ENCODE assay signal across 9 mouse cellular contexts in the genomic region with DNA sequence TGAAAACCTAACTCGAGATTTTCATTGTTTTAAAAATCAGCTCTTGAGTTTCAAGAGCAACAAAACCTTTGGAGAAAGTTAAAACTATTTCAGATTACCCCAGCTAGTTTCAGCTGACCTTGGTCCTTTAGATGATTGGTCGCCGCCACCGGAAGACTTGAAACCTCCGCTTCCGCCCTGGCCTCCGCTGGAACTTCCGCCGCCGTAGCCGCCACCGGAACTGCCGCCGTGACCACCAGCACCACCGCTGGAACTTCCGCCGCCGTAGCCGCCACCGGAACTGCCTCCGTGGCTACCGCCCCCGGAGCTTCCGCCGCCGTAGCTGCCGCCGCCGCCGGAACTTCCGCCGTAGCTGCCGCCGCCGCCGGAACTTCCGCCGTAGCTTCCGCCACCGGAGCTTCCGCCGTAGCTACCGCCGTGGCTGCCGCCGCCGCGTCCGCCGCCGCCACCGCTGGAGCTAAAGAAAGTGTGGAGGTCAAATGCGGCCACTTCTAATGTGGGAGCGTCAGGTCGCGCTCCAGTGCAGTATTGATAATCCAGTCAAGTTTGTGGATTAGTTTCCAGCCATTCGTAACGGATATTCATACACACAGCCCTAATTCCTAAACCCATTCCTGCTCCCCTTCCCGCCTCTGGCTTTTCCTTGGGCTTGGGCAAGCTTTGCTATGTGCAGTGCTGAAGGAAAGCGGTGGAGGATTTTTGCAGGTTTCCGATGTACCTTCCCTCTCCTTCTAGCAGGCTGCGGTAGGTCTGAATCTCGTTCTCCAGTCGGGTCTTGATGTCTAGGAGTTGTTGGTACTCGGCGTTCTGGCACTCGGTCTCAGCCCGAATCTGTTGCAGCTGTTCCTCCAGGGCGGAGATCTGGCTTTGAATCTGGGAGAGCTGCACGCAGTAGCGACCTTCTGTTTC. TPM values are rescaled to one million over a fixed set of nuclear protein-coding genes. Genes with fewer than 3 reads are reported as not detected.
A peak's percentile ranks its signal among the peaks of the same experiment; 100 is the strongest.
DNase-seq lines count a peak whose midpoint lies in the region; ATAC-seq and TF ChIP-seq lines count a peak whose summit lies in the region.
"Had no signal": no experiment of that assay in that cellular context is flagged by ENCODE, and none has a peak within 500 bp of the region (broad histone marks: within the 10 kb centered on the region; RNA-seq: fewer than 3 reads in every experiment).

No protein-coding gene starts in this region.

- H3K4me1 ChIP-seq in bone marrow macrophage, adult 2 months (ENCODE audit: control insufficient read depth, insufficient read depth, low read length), result peaks cover 3% of the 10 kb centered on the region
- no peaks in the 10 kb centered on the region for H3K4me1 ChIP-seq in embryonic fibroblast, embryonic 13.5 days (ENCODE audit: control insufficient read depth, insufficient read depth, low read length)
- 0 out of 2 replicates have a peak, but pooled peaks cover 5% of the 10 kb centered on the region for H3K4me1 ChIP-seq in heart, embryonic 12.5 days (replicated peaks)
- no peaks in the 10 kb centered on the region for H3K4me1 ChIP-seq in kidney, postnatal 0 days (replicated peaks; ENCODE audit: insufficient read depth, low read length)
- H3K4me1 ChIP-seq in liver, adult 2 months (ENCODE audit: control insufficient read depth, insufficient read depth, low read length), result peaks cover 2% of the 10 kb centered on the region; the same call in 1 of the 2 replicates

- peak overlapping the region; percentile 66 for H3K4me3 ChIP-seq in bone marrow macrophage, adult 2 months (ENCODE audit: insufficient read depth, low read length)
- peak overlapping the region; percentile 78 for H3K4me3 ChIP-seq in embryonic fibroblast, embryonic 13.5 days (ENCODE audit: insufficient read depth, low read length)
- peak overlapping the region; percentile 58 for H3K4me3 ChIP-seq in heart, embryonic 12.5 days
- peak overlapping the region; percentile 46 for H3K4me3 ChIP-seq in kidney, postnatal 0 days (replicated peaks; ENCODE audit: low read depth, low read length)
- H3K4me3 ChIP-seq in liver, adult 2 months (ENCODE audit: insufficient read depth, low read depth, low read length), result peak overlapping the region; percentile 63

- peak; percentile 87 for DNase-seq in 3T3-L1 (ENCODE audit: low read depth, low spot score)
- peak; percentile 96 for DNase-seq in kidney, postnatal 0 days (ENCODE audit: low spot score)
- peak; percentile 79 for DNase-seq in liver, adult 2 months (ENCODE audit: extremely low read depth, low read depth, low spot score)
- DNase-seq in spleen, postnatal 36 days (ENCODE audit: low spot score in 2 of 2), result peak; percentile 80

- ATAC-seq in heart, embryonic 12.5 days (ENCODE audit: insufficient number of reproducible peaks, low FRiP score), result peak; percentile 81
- ATAC-seq in kidney, postnatal 0 days (replicated peaks; ENCODE audit: low FRiP score, low read depth), result peak; percentile 81
- ATAC-seq in monocyte, adult 5-6 weeks (replicated peaks; ENCODE audit: insufficient number of reproducible peaks, low FRiP score, low TSS enrichment, poor library complexity, severe bottlenecking), result peak; percentile 92

- H3K9me3 ChIP-seq in heart, embryonic 12.5 days (replicated peaks), result no peaks in the 10 kb centered on the region
- no peaks in the 10 kb centered on the region for H3K9me3 ChIP-seq in kidney, postnatal 0 days (replicated peaks; ENCODE audit: low read length)

- no peaks in the 10 kb centered on the region for H3K79me2 ChIP-seq in liver, adult 2 months (ENCODE audit: control insufficient read depth, insufficient read depth, low read length)

- WGBS in heart, embryonic 12.5 days, result 3% methylated on average over 71 of the region's 71 CpGs
- 1% methylated on average over 71 of the region's 71 CpGs for WGBS in kidney, postnatal 0 days
- WGBS in liver, adult 2 months, result 1% methylated on average over 70 of the region's 71 CpGs

- H3K36me3 ChIP-seq in heart, embryonic 12.5 days, result 0 out of 2 replicates have a peak, but pooled peaks cover 2% of the 10 kb centered on the region
- no peaks in the 10 kb centered on the region for H3K36me3 ChIP-seq in kidney, postnatal 0 days (ENCODE audit: insufficient read depth, low read length)
- H3K36me3 ChIP-seq in liver, adult 2 months (ENCODE audit: control insufficient read depth, insufficient read depth, low read length), result no peaks in the 10 kb centered on the region

- peak overlapping the region; percentile 74 for H3K4me2 ChIP-seq in heart, embryonic 12.5 days
- peak overlapping the region; percentile 69 for H3K4me2 ChIP-seq in kidney, postnatal 0 days (ENCODE audit: low read length)

- H3K27ac ChIP-seq in bone marrow macrophage, adult 2 months (ENCODE audit: insufficient read depth, low read depth, low read length), result peak overlapping the region; percentile 81
- H3K27ac ChIP-seq in embryonic fibroblast, embryonic 13.5 days (ENCODE audit: insufficient read depth, low read length), result peak overlapping the region; percentile 98
- H3K27ac ChIP-seq in heart, embryonic 12.5 days (ENCODE audit: poor library complexity, severe bottlenecking), result peak overlapping the region; percentile 92
- H3K27ac ChIP-seq in kidney, postnatal 0 days, result peak overlapping the region; percentile 97
- H3K27ac ChIP-seq in liver, adult 2 months (replicated peaks; ENCODE audit: insufficient read depth, low read depth, low read length), result peak overlapping the region; percentile 55

- TF ChIP-seq POLR2A in bone marrow macrophage, adult 2 months (IDR thresholded peaks at IDR 0.05; ENCODE audit: borderline replicate concordance, low read depth, low read length), result no peak
- TF ChIP-seq POLR2A in embryonic fibroblast, embryonic 13.5 days (IDR thresholded peaks at IDR 0.05; ENCODE audit: low read depth, low read length), result peak; percentile 48
- TF ChIP-seq POLR2A in liver, adult 2 months (IDR thresholded peaks at IDR 0.05; ENCODE audit: extremely low read depth, insufficient read depth, low read length), result peak; percentile 65; the same call in 1 of the 2 replicates

- TF ChIP-seq CTCF in bone marrow macrophage, adult 2 months (IDR thresholded peaks at IDR 0.05; ENCODE audit: low read depth, low read length), result no peak
- no peak for TF ChIP-seq CTCF in embryonic fibroblast, embryonic 13.5 days (IDR thresholded peaks at IDR 0.05; ENCODE audit: borderline replicate concordance, insufficient read depth, low read length)
- no peak for TF ChIP-seq CTCF in kidney, postnatal 0 days (IDR thresholded peaks at IDR 0.05; ENCODE audit: low read depth)
- no peak for TF ChIP-seq CTCF in liver, adult 2 months (IDR thresholded peaks at IDR 0.05; ENCODE audit: low read depth, low read length)

- peaks cover 28% of the 10 kb centered on the region for H3K27me3 ChIP-seq in heart, embryonic 12.5 days (replicated peaks)
- no peaks in the 10 kb centered on the region for H3K27me3 ChIP-seq in kidney, postnatal 0 days (ENCODE audit: insufficient read depth, low read length)
- no peaks in the 10 kb centered on the region for H3K27me3 ChIP-seq in liver, adult 2 months (ENCODE audit: control insufficient read depth, insufficient read depth, low read length)

- peak overlapping the region; percentile 73 for H3K9ac ChIP-seq in heart, embryonic 12.5 days
- peak overlapping the region; percentile 67 for H3K9ac ChIP-seq in kidney, postnatal 0 days (ENCODE audit: low read depth, low read length)
- H3K9ac ChIP-seq in liver, adult 2 months (ENCODE audit: low read depth, low read length), result peak overlapping the region; percentile 65

RNA-seq across cellular contexts. Expression of a gene that starts 3.1 kb away (rescaled TPM):
- 5.0 and 6.4 TPM in 2 replicates for polyA plus RNA-seq in bone marrow macrophage, adult 2 months (2012; ENCODE audit: insufficient read depth, insufficient read length, missing spikeins)
- polyA plus RNA-seq in embryonic fibroblast, embryonic 13.5 days (2011; ENCODE audit: insufficient read length, low read depth, missing spikeins), result 4.0 and 4.5 TPM in 2 replicates
- polyA plus RNA-seq in heart, embryonic 12.5 days (2016; fragmentation: Nextera tagmentation; extraction: Ambion mirVana), result 16.6 and 18.8 TPM in 2 replicates
- polyA plus RNA-seq in kidney, postnatal 0 days (2015; fragmentation: Nextera tagmentation; extraction: Ambion mirVana), result 35.5 and 42.6 TPM in 2 replicates
- total RNA-seq in liver, adult 2 months (2014; rRNA removed), result 0.37 and 0.87 TPM in 2 replicates
- polyA plus RNA-seq in liver, adult 2 months (2012; rRNA removed), result 0.29 and 0.76 TPM in 2 replicates
- 0.29 to 3.1 TPM (median 1.6 TPM) in 3 replicates for total RNA-seq in monocyte, adult 5-6 weeks (2017)
- total RNA-seq: MEL had no signal

RNA-seq across cellular contexts. Expression of a gene that starts 11.4 kb away (rescaled TPM):
- not detected in 2 replicates for polyA plus RNA-seq in bone marrow macrophage, adult 2 months (2012; ENCODE audit: insufficient read depth, insufficient read length, missing spikeins)
- not detected in 2 replicates for polyA plus RNA-seq in embryonic fibroblast, embryonic 13.5 days (2011; ENCODE audit: insufficient read length, low read depth, missing spikeins)
- 0.12 and 0.20 TPM in 2 replicates for polyA plus RNA-seq in heart, embryonic 12.5 days (2016; fragmentation: Nextera tagmentation; extraction: Ambion mirVana)
- polyA plus RNA-seq in kidney, postnatal 0 days (2015; fragmentation: Nextera tagmentation; extraction: Ambion mirVana), result 0.32 TPM in 1 of 2 replicates, not detected in the other
- not detected in 2 replicates for total RNA-seq in liver, adult 2 months (2014; rRNA removed)
- not detected in 2 replicates for polyA plus RNA-seq in liver, adult 2 months (2012; rRNA removed)
- not detected in 3 replicates for total RNA-seq in monocyte, adult 5-6 weeks (2017)
- total RNA-seq: MEL had no signal

RNA-seq across cellular contexts. Expression of a gene that starts 35.2 kb away (rescaled TPM):
- not detected in 2 replicates for polyA plus RNA-seq in bone marrow macrophage, adult 2 months (2012; ENCODE audit: insufficient read depth, insufficient read length, missing spikeins)
- polyA plus RNA-seq in embryonic fibroblast, embryonic 13.5 days (2011; ENCODE audit: insufficient read length, low read depth, missing spikeins), result not detected in 2 replicates
- polyA plus RNA-seq in heart, embryonic 12.5 days (2016; fragmentation: Nextera tagmentation; extraction: Ambion mirVana), result 0.12 TPM in 1 of 2 replicates, not detected in the other
- polyA plus RNA-seq in kidney, postnatal 0 days (2015; fragmentation: Nextera tagmentation; extraction: Ambion mirVana), result not detected in 2 replicates
- not detected in 2 replicates for total RNA-seq in liver, adult 2 months (2014; rRNA removed)
- not detected in 2 replicates for polyA plus RNA-seq in liver, adult 2 months (2012; rRNA removed)
- total RNA-seq in monocyte, adult 5-6 weeks (2017), result not detected in 3 replicates
- total RNA-seq: MEL had no signal

RNA-seq across cellular contexts. Expression of a gene that starts 36.0 kb away (rescaled TPM):
- polyA plus RNA-seq in bone marrow macrophage, adult 2 months (2012; ENCODE audit: insufficient read depth, insufficient read length, missing spikeins), result not detected in 2 replicates
- not detected in 2 replicates for polyA plus RNA-seq in embryonic fibroblast, embryonic 13.5 days (2011; ENCODE audit: insufficient read length, low read depth, missing spikeins)
- polyA plus RNA-seq in heart, embryonic 12.5 days (2016; fragmentation: Nextera tagmentation; extraction: Ambion mirVana), result not detected in 2 replicates
- polyA plus RNA-seq in kidney, postnatal 0 days (2015; fragmentation: Nextera tagmentation; extraction: Ambion mirVana), result not detected in 2 replicates
- total RNA-seq in liver, adult 2 months (2014; rRNA removed), result not detected in 2 replicates
- polyA plus RNA-seq in liver, adult 2 months (2012; rRNA removed), result not detected in 2 replicates
- not detected in 3 replicates for total RNA-seq in monocyte, adult 5-6 weeks (2017)
- total RNA-seq: MEL had no signal

RNA-seq across cellular contexts. Expression of a gene that starts 48.3 kb away (rescaled TPM):
- polyA plus RNA-seq in bone marrow macrophage, adult 2 months (2012; ENCODE audit: insufficient read depth, insufficient read length, missing spikeins), result not detected in 2 replicates
- polyA plus RNA-seq in embryonic fibroblast, embryonic 13.5 days (2011; ENCODE audit: insufficient read length, low read depth, missing spikeins), result not detected in 2 replicates
- not detected in 2 replicates for polyA plus RNA-seq in heart, embryonic 12.5 days (2016; fragmentation: Nextera tagmentation; extraction: Ambion mirVana)
- polyA plus RNA-seq in kidney, postnatal 0 days (2015; fragmentation: Nextera tagmentation; extraction: Ambion mirVana), result not detected in 2 replicates
- total RNA-seq in liver, adult 2 months (2014; rRNA removed), result not detected in 2 replicates
- polyA plus RNA-seq in liver, adult 2 months (2012; rRNA removed), result not detected in 2 replicates
- not detected in 3 replicates for total RNA-seq in monocyte, adult 5-6 weeks (2017)
- total RNA-seq: MEL had no signal

Comparison
In these comparisons a context has a peak if more than half of its experiments do, and no peak if none do; other contexts are left out.
1. Peak in every context shown above with its lines: DNase-seq, ATAC-seq, H3K4me3 ChIP-seq and H3K27ac ChIP-seq.